8 mouse cellular contexts compared by ENCODE assay signal in the genomic region with DNA sequence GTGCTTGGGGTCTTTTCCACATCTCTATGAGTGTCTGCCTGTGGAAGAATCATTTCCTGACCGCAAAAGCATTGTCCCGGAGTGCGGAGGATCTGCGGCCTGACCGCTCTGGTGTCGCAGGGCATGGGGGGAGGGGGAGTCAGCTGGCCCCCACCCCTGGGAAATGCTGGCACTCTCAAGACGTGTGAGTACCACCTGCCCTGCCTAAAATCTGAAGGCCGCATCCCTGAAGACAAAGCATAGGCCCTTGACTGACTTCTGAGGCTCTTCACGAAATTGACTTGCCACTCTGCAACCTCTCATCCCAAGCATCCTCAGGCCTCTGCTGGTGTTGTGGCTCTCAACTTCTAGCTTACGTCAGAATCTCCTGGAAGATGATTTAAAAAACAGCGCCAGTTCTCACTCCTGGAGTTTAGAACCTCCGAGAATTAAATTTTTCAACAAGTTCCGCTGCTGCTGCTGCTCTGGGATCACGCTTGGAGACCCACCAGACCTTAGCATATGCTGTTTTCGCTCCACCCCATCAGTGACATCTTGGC. TPM values are rescaled to one million over a fixed set of nuclear protein-coding genes. Genes with fewer than 3 reads are reported as not detected.
DNase-seq lines count a peak whose midpoint lies in the region; ATAC-seq and TF ChIP-seq lines count a peak whose summit lies in the region.
"Had no signal": no experiment of that assay in that cellular context is flagged by ENCODE, and none has a peak within 500 bp of the region (broad histone marks: within the 10 kb centered on the region; RNA-seq: fewer than 3 reads in every experiment).

No protein-coding gene starts in this region.

- no peak for DNase-seq in lung, postnatal 0 days (ENCODE audit: low spot score)
- no peak for DNase-seq in lung, postnatal 36 days
- DNase-seq in left cerebral cortex, postnatal 10 days (ENCODE audit: extremely low spot score in 1 of 2, low spot score in 2 of 2): no peak
- no peak for DNase-seq in kidney, postnatal 36 days

- no peaks in the 10 kb centered on the region for H3K9me3 ChIP-seq in lung, postnatal 0 days (ENCODE audit: low read length)
- H3K9me3 ChIP-seq in forebrain, embryonic 12.5 days: no peaks in the 10 kb centered on the region
- no peaks in the 10 kb centered on the region for H3K9me3 ChIP-seq in limb, embryonic 15.5 days
- no peaks in the 10 kb centered on the region for H3K9me3 ChIP-seq in stomach, embryonic 14.5 days (ENCODE audit: control insufficient read depth, low read depth, low read length)

- H3K27ac ChIP-seq in lung, postnatal 0 days (ENCODE audit: low read length): no peak overlapping the region
- H3K27ac ChIP-seq in forebrain, embryonic 12.5 days: peak overlapping the region; percentile 87; the same call in 1 of the 2 replicates
- H3K27ac ChIP-seq in limb, embryonic 15.5 days: peak overlapping the region; percentile 94
- no peak overlapping the region; the same call in 1 of the 2 replicates for H3K27ac ChIP-seq in stomach, embryonic 14.5 days (ENCODE audit: low read length)

- peak; percentile 5 for ATAC-seq in lung, postnatal 0 days
- no peak for ATAC-seq in forebrain, embryonic 12.5 days (ENCODE audit: low FRiP score)
- ATAC-seq in limb, embryonic 15.5 days (ENCODE audit: insufficient number of reproducible peaks, low FRiP score, low TSS enrichment, low read depth): no peak
- peak; percentile 54; the same call in 1 of the 2 replicates for ATAC-seq in stomach, embryonic 14.5 days (ENCODE audit: insufficient number of reproducible peaks, insufficient read depth, low FRiP score, low read depth)

- peak overlapping the region; percentile 99 for H3K4me3 ChIP-seq in lung, postnatal 0 days (ENCODE audit: low read depth, low read length)
- peak overlapping the region; percentile 83 for H3K4me3 ChIP-seq in forebrain, embryonic 12.5 days (replicated peaks)
- peak overlapping the region; percentile 97 for H3K4me3 ChIP-seq in limb, embryonic 15.5 days
- H3K4me3 ChIP-seq in stomach, embryonic 14.5 days (ENCODE audit: low read depth, low read length): peak overlapping the region; percentile 78

- peaks cover 7% of the 10 kb centered on the region; the same call in 1 of the 2 replicates for H3K4me1 ChIP-seq in lung, postnatal 0 days (ENCODE audit: insufficient read depth, low read depth, low read length)
- H3K4me1 ChIP-seq in forebrain, embryonic 12.5 days: peaks cover 25% of the 10 kb centered on the region
- peaks cover 30% of the 10 kb centered on the region for H3K4me1 ChIP-seq in limb, embryonic 15.5 days
- H3K4me1 ChIP-seq in stomach, embryonic 14.5 days (ENCODE audit: control insufficient read depth, insufficient read depth, low read length): peaks cover 21% of the 10 kb centered on the region; the same call in 1 of the 2 replicates

- no peak for TF ChIP-seq CTCF in lung, postnatal 0 days (IDR thresholded peaks at IDR 0.05)

- no peaks in the 10 kb centered on the region for H3K27me3 ChIP-seq in lung, postnatal 0 days (replicated peaks; ENCODE audit: insufficient read depth, low read length)
- no peaks in the 10 kb centered on the region for H3K27me3 ChIP-seq in forebrain, embryonic 12.5 days
- no peaks in the 10 kb centered on the region for H3K27me3 ChIP-seq in limb, embryonic 15.5 days
- H3K27me3 ChIP-seq in stomach, embryonic 14.5 days (ENCODE audit: control insufficient read depth, insufficient read depth, low read length): no peaks in the 10 kb centered on the region

- intact Hi-C loops in left cerebral cortex, postnatal 10 days (cut with DNase I): no loop called here

- H3K36me3 ChIP-seq in lung, postnatal 0 days (ENCODE audit: insufficient read depth, low read length): no peaks in the 10 kb centered on the region
- no peaks in the 10 kb centered on the region for H3K36me3 ChIP-seq in forebrain, embryonic 12.5 days (replicated peaks)
- H3K36me3 ChIP-seq in limb, embryonic 15.5 days: no peaks in the 10 kb centered on the region
- no peaks in the 10 kb centered on the region for H3K36me3 ChIP-seq in stomach, embryonic 14.5 days (ENCODE audit: control insufficient read depth, insufficient read depth, low read length)

- TF ChIP-seq EP300 in lung, postnatal 0 days (IDR thresholded peaks at IDR 0.05): no peak

- 31% methylated on average over 15 of the region's 15 CpGs for WGBS in lung, postnatal 0 days
- WGBS in forebrain, embryonic 12.5 days: 30% methylated on average over 15 of the region's 15 CpGs
- 25% methylated on average over 15 of the region's 15 CpGs for WGBS in limb, embryonic 15.5 days
- 29% methylated on average over 15 of the region's 15 CpGs for WGBS in stomach, embryonic 14.5 days

- peak overlapping the region; percentile 89; the same call in 1 of the 2 replicates for H3K9ac ChIP-seq in lung, postnatal 0 days (replicated peaks; ENCODE audit: low read depth)
- peak overlapping the region; percentile 91 for H3K9ac ChIP-seq in forebrain, embryonic 12.5 days
- peak overlapping the region; percentile 99; the same call in 1 of the 2 replicates for H3K9ac ChIP-seq in limb, embryonic 15.5 days
- no peak overlapping the region for H3K9ac ChIP-seq in stomach, embryonic 14.5 days (replicated peaks; ENCODE audit: low read depth, low read length)

- peak overlapping the region; percentile 97 for H3K4me2 ChIP-seq in lung, postnatal 0 days (replicated peaks; ENCODE audit: low read depth, low read length)
- H3K4me2 ChIP-seq in forebrain, embryonic 12.5 days: peak overlapping the region; percentile 77
- peak overlapping the region; percentile 75 for H3K4me2 ChIP-seq in limb, embryonic 15.5 days
- H3K4me2 ChIP-seq in stomach, embryonic 14.5 days (replicated peaks; ENCODE audit: low read depth, low read length): peak overlapping the region; percentile 76

RNA-seq across cellular contexts. Expression of a gene that starts 0.4 kb away (rescaled TPM):
- 13.3 and 14.1 TPM in 2 replicates for polyA plus RNA-seq in lung, postnatal 0 days (2015; fragmentation: Nextera tagmentation; extraction: Ambion mirVana)
- polyA plus RNA-seq in forebrain, embryonic 12.5 days (2016; fragmentation: Nextera tagmentation; extraction: Ambion mirVana): 13.6 and 17.4 TPM in 2 replicates
- 19.9 and 22.5 TPM in 2 replicates for polyA plus RNA-seq in limb, embryonic 15.5 days (2015; fragmentation: Nextera tagmentation; extraction: Ambion mirVana)
- polyA plus RNA-seq in stomach, embryonic 14.5 days (2014; fragmentation: Nextera tagmentation; extraction: Ambion mirVana): 20.5 and 22.9 TPM in 2 replicates
- total RNA-seq in left cerebral cortex, postnatal 10 days (2021): 10 to 100 TPM; 21.8 to 25.7 TPM

RNA-seq across cellular contexts. Expression of a gene that starts 23.9 kb away (rescaled TPM):
- 0.87 and 1.0 TPM in 2 replicates for polyA plus RNA-seq in lung, postnatal 0 days (2015; fragmentation: Nextera tagmentation; extraction: Ambion mirVana)
- 40.5 and 43.6 TPM in 2 replicates for polyA plus RNA-seq in forebrain, embryonic 12.5 days (2016; fragmentation: Nextera tagmentation; extraction: Ambion mirVana)
- 13.6 and 14.0 TPM in 2 replicates for polyA plus RNA-seq in limb, embryonic 15.5 days (2015; fragmentation: Nextera tagmentation; extraction: Ambion mirVana)
- polyA plus RNA-seq in stomach, embryonic 14.5 days (2014; fragmentation: Nextera tagmentation; extraction: Ambion mirVana): 20.7 and 20.9 TPM in 2 replicates
- total RNA-seq in left cerebral cortex, postnatal 10 days (2021): under 1 TPM; 0.28 to 0.86 TPM

RNA-seq across cellular contexts. Expression of a gene that starts 24.1 kb away (rescaled TPM):
- polyA plus RNA-seq in lung, postnatal 0 days (2015; fragmentation: Nextera tagmentation; extraction: Ambion mirVana): 113 and 118 TPM in 2 replicates
- polyA plus RNA-seq in forebrain, embryonic 12.5 days (2016; fragmentation: Nextera tagmentation; extraction: Ambion mirVana): 125 and 136 TPM in 2 replicates
- polyA plus RNA-seq in limb, embryonic 15.5 days (2015; fragmentation: Nextera tagmentation; extraction: Ambion mirVana): 126 and 128 TPM in 2 replicates
- 148 and 149 TPM in 2 replicates for polyA plus RNA-seq in stomach, embryonic 14.5 days (2014; fragmentation: Nextera tagmentation; extraction: Ambion mirVana)
- 10 to 100 TPM; 59.6 to 60.8 TPM for total RNA-seq in left cerebral cortex, postnatal 10 days (2021)

RNA-seq across cellular contexts. Expression of a gene that starts 26.6 kb away (rescaled TPM):
- polyA plus RNA-seq in lung, postnatal 0 days (2015; fragmentation: Nextera tagmentation; extraction: Ambion mirVana): 0.69 and 1.3 TPM in 2 replicates
- not detected in 2 replicates for polyA plus RNA-seq in forebrain, embryonic 12.5 days (2016; fragmentation: Nextera tagmentation; extraction: Ambion mirVana)
- polyA plus RNA-seq in limb, embryonic 15.5 days (2015; fragmentation: Nextera tagmentation; extraction: Ambion mirVana): 0.19 and 0.27 TPM in 2 replicates
- 2.3 and 2.9 TPM in 2 replicates for polyA plus RNA-seq in stomach, embryonic 14.5 days (2014; fragmentation: Nextera tagmentation; extraction: Ambion mirVana)
- not detected for total RNA-seq in left cerebral cortex, postnatal 10 days (2021)
- total RNA-seq: common myeloid progenitor, adult 5-6 weeks had no signal

RNA-seq across cellular contexts. Expression of a gene that starts 48.1 kb away (rescaled TPM):
- polyA plus RNA-seq in lung, postnatal 0 days (2015; fragmentation: Nextera tagmentation; extraction: Ambion mirVana): 72.9 and 75.0 TPM in 2 replicates
- polyA plus RNA-seq in forebrain, embryonic 12.5 days (2016; fragmentation: Nextera tagmentation; extraction: Ambion mirVana): 218 and 229 TPM in 2 replicates
- polyA plus RNA-seq in limb, embryonic 15.5 days (2015; fragmentation: Nextera tagmentation; extraction: Ambion mirVana): 231 and 234 TPM in 2 replicates
- 147 and 157 TPM in 2 replicates for polyA plus RNA-seq in stomach, embryonic 14.5 days (2014; fragmentation: Nextera tagmentation; extraction: Ambion mirVana)
- total RNA-seq in left cerebral cortex, postnatal 10 days (2021): 10 to 100 TPM; 91.5 to 94.8 TPM

Comparison
In these comparisons a context has a peak if more than half of its experiments do, and no peak if none do; other contexts are left out.
1. ATAC-seq: peak in lung, postnatal 0 days (single experiment) and stomach, embryonic 14.5 days (single experiment); none in forebrain, embryonic 12.5 days (single experiment) and limb, embryonic 15.5 days (single experiment).
2. H3K27ac ChIP-seq: peak in forebrain, embryonic 12.5 days (single experiment) and limb, embryonic 15.5 days (single experiment); none in lung, postnatal 0 days (single experiment) and stomach, embryonic 14.5 days (single experiment).
3. Peak in every context shown above with its lines, with median percentiles within 50 percentile points of each other: H3K4me2 ChIP-seq and H3K4me3 ChIP-seq.